Mouse (Mus musculus): ENCODE results near the gene Tmem104. TPM values are rescaled to one million over a fixed set of nuclear protein-coding genes. Genes with fewer than 3 reads are reported as not detected.

The Tmem104 gene
- polyA plus RNA-seq, 1 experiment from 2014 or later = 10.7 TPM

DNA sequence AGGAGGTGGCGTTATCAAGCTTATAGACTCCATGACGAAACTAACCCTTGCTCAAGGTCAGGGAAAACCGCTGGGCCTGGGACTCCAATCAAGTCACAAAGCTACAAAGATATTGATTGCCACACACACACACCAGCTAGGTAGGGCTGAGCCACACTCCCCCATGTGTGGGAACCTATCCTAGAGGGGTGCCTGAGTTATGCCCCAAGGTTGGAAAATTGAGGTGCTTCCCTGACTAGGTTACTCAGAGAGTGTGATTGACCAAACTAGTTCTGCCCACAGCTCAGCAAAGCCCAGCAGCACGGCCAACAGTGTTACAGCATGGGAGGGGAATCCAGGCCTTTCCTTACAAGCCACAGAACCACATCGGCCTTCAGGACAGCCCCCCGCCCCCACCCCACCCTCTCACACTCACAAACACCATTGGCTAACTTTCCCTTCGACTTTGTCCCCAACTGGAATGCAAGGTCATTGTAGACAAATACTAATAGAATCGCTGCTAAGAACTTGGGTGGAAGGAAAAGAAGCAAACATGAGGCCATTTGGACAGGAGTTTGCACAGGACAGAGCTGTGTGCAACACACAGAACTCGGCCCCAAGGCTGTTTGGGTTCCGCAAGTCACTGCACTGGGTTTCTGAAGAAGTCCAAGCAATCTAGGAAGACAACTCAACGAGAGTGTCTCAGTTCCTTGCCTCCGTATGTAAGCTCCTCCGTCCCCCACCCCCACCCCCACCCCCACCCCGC lies 105.5 kb downstream of the Tmem104 start:
- ATAC-seq (ENCODE audit: low FRiP score) = no peak
- Histone ChIP-seq H3K27me3 (ENCODE audit: control insufficient read depth, insufficient read depth, low read length) (peaks cover 7% of the 10 kb centered on the region; the same call in 1 of the 2 replicates), H3K9me3 (ENCODE audit: control insufficient read depth, low read length) (no peaks in the 10 kb centered on the region), H3K9ac (no peak overlapping the region), H3K4me1 (replicated peaks; ENCODE audit: control insufficient read depth, insufficient read depth, low read length) (peaks cover 6% of the 10 kb centered on the region), H3K4me3 (replicated peaks; ENCODE audit: low read length) (no peak overlapping the region), H3K4me2 (replicated peaks) (no peak overlapping the region), H3K27ac (no peak overlapping the region), H3K36me3 (replicated peaks; ENCODE audit: control insufficient read depth, insufficient read depth) (no peaks in the 10 kb centered on the region)
- no peak for DNase-seq (ENCODE audit: low spot score)
- WGBS = 75% methylated on average over 14 of the region's 14 CpGs

GRCm38 (mm10) chr11:115295939-115296338 lies 108.7 kb downstream of the Tmem104 start:
- no peak overlapping the region for H3K4me3 ChIP-seq (replicated peaks; ENCODE audit: low read length)
- no peak overlapping the region for H3K27ac ChIP-seq
- no peaks in the 10 kb centered on the region for H3K36me3 ChIP-seq (replicated peaks; ENCODE audit: control insufficient read depth, insufficient read depth)
- peaks cover 11% of the 10 kb centered on the region; the same call in 1 of the 2 replicates for H3K27me3 ChIP-seq (ENCODE audit: control insufficient read depth, insufficient read depth, low read length)
- WGBS = 91% methylated on average over 11 of the region's 11 CpGs
- DNase-seq (ENCODE audit: low spot score) (no peak), ATAC-seq (ENCODE audit: low FRiP score) (no peak)
- 0 out of 2 replicates have a peak, but pooled peaks cover 2% of the 10 kb centered on the region for H3K9me3 ChIP-seq (ENCODE audit: control insufficient read depth, low read length)
- H3K9ac ChIP-seq = no peak overlapping the region
- H3K4me2 ChIP-seq (replicated peaks) = peak overlapping the region; percentile 86; the same call in 1 of the 2 replicates
- H3K4me1 ChIP-seq (replicated peaks; ENCODE audit: control insufficient read depth, insufficient read depth, low read length) = peaks cover 6% of the 10 kb centered on the region

Small RNA genes within 50 kb of the gene (microRNA-seq; reads per million reads assigned to microRNA genes)
- not detected for gene Gm25837

Other genes starting within 250 kb of the Tmem104 start
- gene Cd300c, start 218.3 kb upstream of the Tmem104 start, polyA plus RNA-seq (2014; fragmentation: Nextera tagmentation; extraction: Ambion mirVana) = not detected in 2 replicates
- 0.08 and 0.11 TPM in 2 replicates for gene Cd300ld, start 197.6 kb upstream of the Tmem104 start, polyA plus RNA-seq (2014; fragmentation: Nextera tagmentation; extraction: Ambion mirVana)
- 1.0 and 1.7 TPM in 2 replicates for gene Cd300c2, start 185.6 kb upstream of the Tmem104 start, polyA plus RNA-seq (2014; fragmentation: Nextera tagmentation; extraction: Ambion mirVana)
- not detected in 2 replicates for gene Cd300ld2, start 171.3 kb upstream of the Tmem104 start, polyA plus RNA-seq (2014; fragmentation: Nextera tagmentation; extraction: Ambion mirVana)
- not detected in 2 replicates for gene Cd300ld4, start 160.5 kb upstream of the Tmem104 start, polyA plus RNA-seq (2014; fragmentation: Nextera tagmentation; extraction: Ambion mirVana)
- not detected in 2 replicates for gene Cd300ld5, start 149.7 kb upstream of the Tmem104 start, polyA plus RNA-seq (2014; fragmentation: Nextera tagmentation; extraction: Ambion mirVana)
- not detected in 2 replicates for gene Cd300ld3, start 139.1 kb upstream of the Tmem104 start, polyA plus RNA-seq (2014; fragmentation: Nextera tagmentation; extraction: Ambion mirVana)
- gene Cd300e, start 125.3 kb upstream of the Tmem104 start, polyA plus RNA-seq (2014; fragmentation: Nextera tagmentation; extraction: Ambion mirVana) = 0.16 TPM in 1 of 2 replicates, not detected in the other
- 0.59 and 0.66 TPM in 2 replicates for gene Rab37, start 96.1 kb upstream of the Tmem104 start, polyA plus RNA-seq (2014; fragmentation: Nextera tagmentation; extraction: Ambion mirVana)
- not detected in 2 replicates for gene Cd300lf, start 53.5 kb upstream of the Tmem104 start, polyA plus RNA-seq (2014; fragmentation: Nextera tagmentation; extraction: Ambion mirVana)
- 60.5 and 65.9 TPM in 2 replicates for gene Slc9a3r1, start 24.1 kb upstream of the Tmem104 start, polyA plus RNA-seq (2014; fragmentation: Nextera tagmentation; extraction: Ambion mirVana)
- gene Nat9, start 372 bp downstream of the Tmem104 start, polyA plus RNA-seq (2014; fragmentation: Nextera tagmentation; extraction: Ambion mirVana) = 18.2 and 20.0 TPM in 2 replicates
- gene Grin2c, start 79.8 kb downstream of the Tmem104 start, polyA plus RNA-seq (2014; fragmentation: Nextera tagmentation; extraction: Ambion mirVana) = 0.33 and 0.35 TPM in 2 replicates
- gene Fdxr, start 89.6 kb downstream of the Tmem104 start, polyA plus RNA-seq (2014; fragmentation: Nextera tagmentation; extraction: Ambion mirVana) = 15.2 TPM in 2 replicates
- 1.4 and 1.5 TPM in 2 replicates for gene Fads6, start 110.2 kb downstream of the Tmem104 start, polyA plus RNA-seq (2014; fragmentation: Nextera tagmentation; extraction: Ambion mirVana)
- gene Otop2, start 119.7 kb downstream of the Tmem104 start, polyA plus RNA-seq (2014; fragmentation: Nextera tagmentation; extraction: Ambion mirVana) = 0.08 and 0.14 TPM in 2 replicates
- 0.15 TPM in 1 of 2 replicates, not detected in the other for gene Ush1g, start 134.6 kb downstream of the Tmem104 start, polyA plus RNA-seq (2014; fragmentation: Nextera tagmentation; extraction: Ambion mirVana)
- gene Otop3, start 147.2 kb downstream of the Tmem104 start, polyA plus RNA-seq (2014; fragmentation: Nextera tagmentation; extraction: Ambion mirVana) = 1.8 and 1.9 TPM in 2 replicates
- gene Hid1, start 180.3 kb downstream of the Tmem104 start, polyA plus RNA-seq (2014; fragmentation: Nextera tagmentation; extraction: Ambion mirVana) = 44.5 and 50.2 TPM in 2 replicates
- 25.7 and 28.5 TPM in 2 replicates for gene Cdr2l, start 194.4 kb downstream of the Tmem104 start, polyA plus RNA-seq (2014; fragmentation: Nextera tagmentation; extraction: Ambion mirVana)
- 196 and 222 TPM in 2 replicates for gene Mrpl58, start 216.3 kb downstream of the Tmem104 start, polyA plus RNA-seq (2014; fragmentation: Nextera tagmentation; extraction: Ambion mirVana)
- 897 and 1,000 TPM in 2 replicates for gene Atp5h, start 232.5 kb downstream of the Tmem104 start, polyA plus RNA-seq (2014; fragmentation: Nextera tagmentation; extraction: Ambion mirVana)
- gene Kctd2, start 232.6 kb downstream of the Tmem104 start, polyA plus RNA-seq (2014; fragmentation: Nextera tagmentation; extraction: Ambion mirVana) = 31.3 and 32.3 TPM in 2 replicates

Data from hindbrain, embryonic 14.5 days (tissue).